Mouse (Mus musculus): ENCODE measurements at regions not wholly inside any gene's neighbourhood (a gene's known extent, or its start where the extent isn't known, plus 50 kb on each side); places are given as distances from the start of the nearest gene placed in this dataset.
"Not testable (repeated sequence)": the region's sequence is repeated elsewhere in the genome, so short reads cannot be mapped to it uniquely, and the experiment has no call there.

- DNase-seq (ENCODE audit: low spot score in 2 of 2): not testable (repeated sequence)
Observed at GRCm38 (mm10) chrX:32130254-32130653, 82.6 kb downstream of the Btbd35f22 start.

- peak in 1 of 2 experiments; percentile 1 for DNase-seq (ENCODE audit: low spot score in 2 of 2)
Observed at GRCm38 (mm10) chrX:32148141-32148540, 100.5 kb downstream of the Btbd35f22 start.
